Mouse (Mus musculus): ENCODE measurements around the gene Pkd1. TPM values are rescaled to one million over a fixed set of nuclear protein-coding genes. Genes with fewer than 3 reads are reported as not detected.

Gene Pkd1
- 16.8 and 18.0 TPM in 2 replicates for polyA plus RNA-seq (2014; fragmentation: Nextera tagmentation; extraction: Ambion mirVana)

DNA sequence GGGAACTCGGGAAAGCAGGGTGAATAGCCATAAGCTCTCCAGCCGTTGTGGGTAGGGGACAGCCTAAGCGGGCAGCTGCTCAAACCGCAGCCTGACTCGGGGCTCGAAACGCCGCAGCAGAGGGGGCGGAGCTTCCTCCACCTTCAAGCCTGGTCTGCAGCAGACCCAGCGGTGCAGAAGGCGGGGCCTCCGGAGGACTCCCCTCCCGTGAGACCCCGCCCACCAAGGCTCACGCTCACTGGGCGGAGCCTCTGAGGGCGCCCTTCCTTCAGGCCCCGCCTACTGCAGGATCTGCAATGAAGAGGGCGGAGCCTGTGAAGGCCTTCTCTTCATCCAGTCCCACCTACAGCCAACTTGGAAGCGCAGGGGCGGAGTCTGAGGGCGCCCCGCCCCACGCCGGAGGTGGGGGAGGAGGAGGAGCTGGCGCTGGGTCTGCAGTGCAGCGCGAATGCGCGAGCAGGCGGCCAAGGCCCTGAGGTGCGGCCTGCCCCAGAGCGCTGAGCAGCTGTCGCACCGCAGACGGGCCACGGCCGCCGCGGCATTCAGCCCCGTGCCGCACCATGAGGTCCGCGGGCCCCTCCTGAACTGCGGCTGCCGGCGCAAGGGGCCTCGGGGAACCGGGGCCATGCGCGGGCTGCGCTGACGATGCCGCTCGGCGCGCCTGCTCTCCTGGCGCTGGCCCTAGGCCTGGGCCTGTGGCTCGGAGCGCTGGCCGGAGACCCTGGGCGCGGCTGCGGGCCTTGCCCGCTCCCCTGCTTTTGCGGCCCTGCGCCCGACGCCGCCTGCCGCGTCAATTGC lies at the start of gene Pkd1:
Gene Pkd1, plus strand, starts transcription at position 217 of the 798 bp plus-strand sequence.
- Histone ChIP-seq H3K27me3 (ENCODE audit: control insufficient read depth, insufficient read depth, low read length) (no peaks in the 10 kb centered on the region), H3K27ac (replicated peaks in 1 of 2; ENCODE audit: control insufficient read depth in 1 of 2, insufficient read depth in 1 of 2, low read depth in 2 of 2, low read length in 2 of 2) (peak within 1 kb of the TSS; percentile 81 to 92), H3K9me3 (ENCODE audit: control insufficient read depth, low read length) (no peaks in the 10 kb centered on the region), H3K4me3 (ENCODE audit: control insufficient read depth in 1 of 2, insufficient read depth in 1 of 2, low read depth in 1 of 2, low read length in 2 of 2) (peak within 1 kb of the TSS; percentile 71 to 87), H3K36me3 (ENCODE audit: control insufficient read depth, insufficient read depth, low read length) (no peaks in the 10 kb centered on the region), H3K4me2 (ENCODE audit: low read length) (peak within 1 kb of the TSS; percentile 94), H3K4me1 (ENCODE audit: control insufficient read depth in 2 of 2, insufficient read depth in 2 of 2, low read length in 2 of 2) (peaks cover 9 to 19% of the 10 kb centered on the region in 2 experiments), H3K9ac (ENCODE audit: low read length) (peak within 1 kb of the TSS; percentile 93)
- peak; percentile 97 for ATAC-seq (ENCODE audit: insufficient number of reproducible peaks, insufficient read depth, low FRiP score, low read depth)
- under 1% methylated on average over 71 of the region's 72 CpGs for WGBS

DNA sequence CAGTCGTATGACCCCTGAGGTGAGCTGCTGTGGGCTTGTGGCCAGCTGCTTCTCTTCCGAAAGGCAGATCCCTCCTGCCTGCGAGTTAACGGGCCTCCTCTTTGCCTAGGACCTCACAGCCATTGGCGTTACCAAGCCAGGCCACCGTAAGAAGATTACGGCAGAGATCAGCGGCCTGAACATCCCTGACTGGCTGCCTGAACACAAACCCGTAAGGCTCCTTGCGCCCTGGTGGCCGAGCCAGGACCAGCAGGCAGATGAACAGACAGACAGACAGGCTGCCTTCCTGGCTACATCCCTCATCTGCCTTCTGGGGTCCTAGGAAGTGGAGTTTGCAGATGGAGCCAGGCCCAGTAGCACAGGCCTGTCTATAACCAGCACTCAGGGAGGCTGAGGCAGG lies 47.4 kb upstream of the Pkd1 start:
- Histone ChIP-seq H3K27ac (replicated peaks in 1 of 2; ENCODE audit: control insufficient read depth in 1 of 2, insufficient read depth in 1 of 2, low read depth in 2 of 2, low read length in 2 of 2) (no peak overlapping the region), H3K9me3 (ENCODE audit: control insufficient read depth, low read length) (no peaks in the 10 kb centered on the region), H3K4me1 (ENCODE audit: control insufficient read depth in 2 of 2, insufficient read depth in 2 of 2, low read length in 2 of 2) (peaks cover 6 to 7% of the 10 kb centered on the region in 2 experiments; a peak in 3 of 4 replicates), H3K4me3 (ENCODE audit: control insufficient read depth in 1 of 2, insufficient read depth in 1 of 2, low read depth in 1 of 2, low read length in 2 of 2) (no peak overlapping the region), H3K9ac (ENCODE audit: low read length) (no peak overlapping the region), H3K36me3 (ENCODE audit: control insufficient read depth, insufficient read depth, low read length) (no peaks in the 10 kb centered on the region), H3K4me2 (ENCODE audit: low read length) (no peak overlapping the region), H3K27me3 (ENCODE audit: control insufficient read depth, insufficient read depth, low read length) (no peaks in the 10 kb centered on the region)
- ATAC-seq (ENCODE audit: insufficient number of reproducible peaks, insufficient read depth, low FRiP score, low read depth), result no peak
- 35% methylated on average over 11 of the region's 11 CpGs for whole genome bisulfite sequencing

GRCm38 (mm10) chr17:24504085-24504484 lies 45.5 kb upstream of the Pkd1 start:
- peaks cover 6 to 7% of the 10 kb centered on the region in 2 experiments; a peak in 3 of 4 replicates for H3K4me1 ChIP-seq (ENCODE audit: control insufficient read depth in 2 of 2, insufficient read depth in 2 of 2, low read length in 2 of 2)
- H3K4me2 ChIP-seq (ENCODE audit: low read length), result no peak overlapping the region
- H3K36me3 ChIP-seq (ENCODE audit: control insufficient read depth, insufficient read depth, low read length), result peaks cover 15% of the 10 kb centered on the region
- ATAC-seq (ENCODE audit: insufficient number of reproducible peaks, insufficient read depth, low FRiP score, low read depth), result no peak
- H3K27me3 ChIP-seq (ENCODE audit: control insufficient read depth, insufficient read depth, low read length), result no peaks in the 10 kb centered on the region
- no peak overlapping the region for H3K9ac ChIP-seq (ENCODE audit: low read length)
- H3K4me3 ChIP-seq (ENCODE audit: control insufficient read depth in 1 of 2, insufficient read depth in 1 of 2, low read depth in 1 of 2, low read length in 2 of 2), result no peak overlapping the region
- 88% methylated on average over 10 of the region's 10 CpGs for WGBS
- no peak overlapping the region for H3K27ac ChIP-seq (replicated peaks in 1 of 2; ENCODE audit: control insufficient read depth in 1 of 2, insufficient read depth in 1 of 2, low read depth in 2 of 2, low read length in 2 of 2)
- no peaks in the 10 kb centered on the region for H3K9me3 ChIP-seq (ENCODE audit: control insufficient read depth, low read length)

DNA sequence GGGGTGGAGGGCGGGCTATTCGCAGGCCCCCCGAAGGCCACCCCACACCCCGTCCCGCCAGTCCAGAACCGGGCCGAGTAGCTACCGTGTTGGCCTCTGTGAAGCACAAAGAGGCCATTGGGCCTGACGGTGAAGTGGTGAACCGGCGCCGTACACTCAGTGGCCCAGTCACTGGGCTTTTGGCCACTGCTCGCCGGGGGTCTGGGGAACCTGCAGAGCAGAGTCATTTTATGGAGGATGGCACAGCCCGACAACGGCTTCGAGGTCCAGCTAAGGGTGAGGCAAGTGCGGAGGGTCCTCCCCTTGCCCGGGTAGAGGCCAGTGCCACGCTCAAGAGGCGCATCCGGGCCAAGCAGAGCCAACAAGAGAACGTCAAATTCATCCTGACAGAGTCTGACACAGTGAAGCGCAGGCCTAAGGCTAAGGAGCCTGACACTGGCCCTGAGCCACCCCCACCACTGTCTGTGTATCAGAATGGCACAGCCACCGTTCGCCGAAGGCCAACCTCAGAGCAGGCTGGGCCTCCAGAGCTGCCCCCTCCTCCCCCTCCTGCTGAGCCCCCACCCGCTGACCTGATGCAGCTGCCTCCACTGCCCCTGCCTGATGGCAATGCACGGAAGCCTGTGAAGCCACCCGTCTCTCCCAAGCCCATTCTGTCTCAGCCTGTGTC lies 44.2 kb upstream of the Pkd1 start:
- no peak overlapping the region for H3K9ac ChIP-seq (ENCODE audit: low read length)
- no peaks in the 10 kb centered on the region for H3K9me3 ChIP-seq (ENCODE audit: control insufficient read depth, low read length)
- H3K4me1 ChIP-seq (ENCODE audit: control insufficient read depth in 2 of 2, insufficient read depth in 2 of 2, low read length in 2 of 2), result peaks cover 6 to 7% of the 10 kb centered on the region in 2 experiments; a peak in 3 of 4 replicates
- WGBS, result 89% methylated on average over 29 of the region's 30 CpGs
- no peaks in the 10 kb centered on the region for H3K27me3 ChIP-seq (ENCODE audit: control insufficient read depth, insufficient read depth, low read length)
- H3K4me2 ChIP-seq (ENCODE audit: low read length), result no peak overlapping the region
- H3K36me3 ChIP-seq (ENCODE audit: control insufficient read depth, insufficient read depth, low read length), result peaks cover 28% of the 10 kb centered on the region
- no peak for ATAC-seq (ENCODE audit: insufficient number of reproducible peaks, insufficient read depth, low FRiP score, low read depth)
- H3K27ac ChIP-seq (replicated peaks in 1 of 2; ENCODE audit: control insufficient read depth in 1 of 2, insufficient read depth in 1 of 2, low read depth in 2 of 2, low read length in 2 of 2), result no peak overlapping the region
- H3K4me3 ChIP-seq (ENCODE audit: control insufficient read depth in 1 of 2, insufficient read depth in 1 of 2, low read depth in 1 of 2, low read length in 2 of 2), result no peak overlapping the region

GRCm38 (mm10) chr17:24506332-24507070 lies 43.1 kb upstream of the Pkd1 start:
- WGBS, result 18% methylated on average over 36 of the region's 36 CpGs
- peaks cover 6 to 7% of the 10 kb centered on the region in 2 experiments; a peak in 3 of 4 replicates for H3K4me1 ChIP-seq (ENCODE audit: control insufficient read depth in 2 of 2, insufficient read depth in 2 of 2, low read length in 2 of 2)
- ATAC-seq (ENCODE audit: insufficient number of reproducible peaks, insufficient read depth, low FRiP score, low read depth), result no peak
- H3K27ac ChIP-seq (replicated peaks in 1 of 2; ENCODE audit: control insufficient read depth in 1 of 2, insufficient read depth in 1 of 2, low read depth in 2 of 2, low read length in 2 of 2), result no peak overlapping the region
- peak overlapping the region; percentile 62 for H3K4me2 ChIP-seq (ENCODE audit: low read length)
- H3K36me3 ChIP-seq (ENCODE audit: control insufficient read depth, insufficient read depth, low read length), result peaks cover 39% of the 10 kb centered on the region
- H3K9me3 ChIP-seq (ENCODE audit: control insufficient read depth, low read length), result no peaks in the 10 kb centered on the region
- H3K9ac ChIP-seq (ENCODE audit: low read length), result peak overlapping the region; percentile 27; the same call in 1 of the 2 replicates
- no peaks in the 10 kb centered on the region for H3K27me3 ChIP-seq (ENCODE audit: control insufficient read depth, insufficient read depth, low read length)
- peak overlapping the region; percentile 25 to 27 for H3K4me3 ChIP-seq (ENCODE audit: control insufficient read depth in 1 of 2, insufficient read depth in 1 of 2, low read depth in 1 of 2, low read length in 2 of 2)

- H3K27ac ChIP-seq (replicated peaks in 1 of 2; ENCODE audit: control insufficient read depth in 1 of 2, insufficient read depth in 1 of 2, low read depth in 2 of 2, low read length in 2 of 2), result no peak overlapping the region
- H3K9me3 ChIP-seq (ENCODE audit: control insufficient read depth, low read length), result no peaks in the 10 kb centered on the region
- H3K4me2 ChIP-seq (ENCODE audit: low read length), result peak overlapping the region; percentile 62
- H3K4me3 ChIP-seq (ENCODE audit: control insufficient read depth in 1 of 2, insufficient read depth in 1 of 2, low read depth in 1 of 2, low read length in 2 of 2), result 0 out of 4 replicates have a peak overlapping the region, but pooled peaks of 1 of the 2 experiments have one; percentile 25
- H3K4me1 ChIP-seq (ENCODE audit: control insufficient read depth in 2 of 2, insufficient read depth in 2 of 2, low read length in 2 of 2), result peaks cover 6 to 7% of the 10 kb centered on the region in 2 experiments; a peak in 3 of 4 replicates
- 0 out of 2 replicates have a peak, but pooled peaks have one; percentile 7 for ATAC-seq (ENCODE audit: insufficient number of reproducible peaks, insufficient read depth, low FRiP score, low read depth)
- no peak overlapping the region for H3K9ac ChIP-seq (ENCODE audit: low read length)
- H3K36me3 ChIP-seq (ENCODE audit: control insufficient read depth, insufficient read depth, low read length), result peaks cover 46% of the 10 kb centered on the region
- 48% methylated on average over 19 of the region's 19 CpGs for WGBS
- no peaks in the 10 kb centered on the region for H3K27me3 ChIP-seq (ENCODE audit: control insufficient read depth, insufficient read depth, low read length)
These were observed 42.4 kb upstream of the Pkd1 start for GRCm38 (mm10) chr17:24507129-24507664.
